Mouse (Mus musculus) embryonic fibroblast, embryonic 13.5 days (primary cell): ENCODE results near the gene Gbx2. TPM values are rescaled to one million over a fixed set of nuclear protein-coding genes. Genes with fewer than 3 reads are reported as not detected.

Source experiments
- H3K27ac ChIP-seq: 2 replicates; pipeline ENCODE4 v1.5.1; 2012; ENCODE audit warnings: low read length, control low read depth, inconsistent platforms; ENCODE audit not compliant: insufficient read depth
- H3K4me1 ChIP-seq: 2 replicates; pipeline ENCODE4 v1.6.1; 2011; ENCODE audit warnings: low read length; ENCODE audit not compliant: control insufficient read depth, insufficient read depth
- H3K4me3 ChIP-seq: 2 replicates; pipeline ENCODE4 v1.5.1; 2011; ENCODE audit warnings: mild to moderate bottlenecking, control low read depth, low read length; ENCODE audit not compliant: insufficient read depth
- CTCF ChIP-seq: IDR thresholded peaks from 2 replicates; pipeline ENCODE4 v1.5.1; 2011; ENCODE audit warnings: mild to moderate bottlenecking, control low read depth, low read length, moderate library complexity, borderline replicate concordance; ENCODE audit not compliant: insufficient read depth
- POLR2A ChIP-seq: IDR thresholded peaks from 2 replicates; pipeline ENCODE4 v1.6.1; 2011; ENCODE audit warnings: low read depth, mild to moderate bottlenecking, control low read depth, low read length, moderate library complexity
- polyA plus RNA-seq: library from polyadenylated mRNA; stranded (reverse); fragments of >200 nt; gene quantifications from 2 replicates; pipeline ENCODE4 v1.2.4, GENCODE M21; 2011; ENCODE audit warnings: low read depth; ENCODE audit not compliant: missing spikeins, insufficient read length

The Gbx2 gene
- polyA plus RNA-seq, 1 experiment = not detected

DNA sequence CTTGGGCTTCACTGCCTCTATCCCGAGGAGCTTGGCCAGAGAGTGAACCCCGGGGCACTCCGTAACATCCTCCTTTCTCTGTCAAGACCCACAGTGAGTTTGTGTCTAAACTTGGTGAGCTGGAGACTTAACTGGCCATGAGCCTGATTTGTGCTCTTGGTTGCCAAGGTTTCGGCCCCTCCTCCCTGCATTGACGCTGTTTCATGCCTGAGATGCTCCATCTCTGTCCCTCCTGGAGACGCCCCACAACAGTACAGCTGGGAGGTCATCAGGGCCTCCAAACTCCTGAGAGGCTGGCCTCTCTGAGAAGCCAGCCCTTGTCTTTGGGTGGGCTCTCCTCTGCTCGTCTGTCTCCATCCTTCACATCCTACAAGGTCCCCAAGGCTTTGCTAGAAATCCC is 38.7 kb downstream of the Gbx2 start:
- Histone ChIP-seq H3K27ac (no peak overlapping the region), H3K4me3 (no peak overlapping the region), H3K4me1 (no peaks in the 10 kb centered on the region)
- TF ChIP-seq POLR2A (no peak), CTCF (no peak)

DNA sequence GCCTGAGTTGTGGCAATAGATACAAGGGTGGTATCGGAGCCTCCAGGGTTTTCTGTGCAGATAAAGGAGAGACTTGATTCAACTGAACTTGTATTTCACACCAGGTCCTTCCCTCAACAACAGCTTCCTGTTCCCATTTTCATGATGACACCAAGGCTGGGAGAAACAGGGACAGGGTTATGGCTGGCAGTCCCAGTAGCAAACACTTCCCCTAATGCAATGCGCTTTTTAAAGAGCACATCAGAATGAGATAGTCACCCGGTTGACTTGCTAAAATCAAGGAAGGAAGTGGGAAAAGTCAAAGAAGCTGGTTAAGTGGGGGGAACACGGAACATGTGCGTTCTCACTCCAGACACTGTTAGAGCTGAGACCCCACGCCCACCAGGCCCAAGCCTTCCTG is 39.6 kb downstream of the Gbx2 start:
- Histone ChIP-seq H3K4me1 (no peaks in the 10 kb centered on the region), H3K4me3 (no peak overlapping the region), H3K27ac (no peak overlapping the region)
- no peak for TF ChIP-seq POLR2A
- no peak for TF ChIP-seq CTCF

GRCm38 (mm10) chr1:89885696-89886095 is 45.3 kb downstream of the Gbx2 start:
- no peak overlapping the region for H3K4me3 ChIP-seq

DNA sequence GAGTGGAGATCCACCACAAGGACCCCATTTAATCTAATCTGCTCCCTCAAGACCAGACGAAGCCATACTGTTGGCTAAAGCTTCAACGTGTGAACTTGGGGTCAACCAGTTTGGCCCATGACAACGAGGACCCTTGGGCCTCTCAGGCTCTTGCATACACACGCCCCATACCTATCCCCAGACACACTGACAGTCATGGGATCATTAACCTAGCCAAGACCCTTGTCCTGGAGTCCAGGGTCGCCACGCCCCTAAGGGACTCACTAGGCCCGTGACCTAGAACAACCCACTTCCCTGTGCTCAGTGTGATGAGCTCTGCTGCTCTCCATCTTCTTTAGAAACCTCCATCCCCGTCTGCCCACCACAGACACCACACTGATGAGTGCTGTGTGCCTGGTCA is 46.6 kb downstream of the Gbx2 start:
- TF ChIP-seq CTCF (no peak), POLR2A (no peak)
- no peaks in the 10 kb centered on the region for H3K4me1 ChIP-seq
- no peak overlapping the region for H3K4me3 ChIP-seq
- H3K27ac ChIP-seq = no peak overlapping the region

More at GRCm38 (mm10) chr1:89885696-89886095, 45.3 kb downstream of the Gbx2 start:
- TF ChIP-seq POLR2A (no peak), CTCF (no peak)
- no peaks in the 10 kb centered on the region for H3K4me1 ChIP-seq
- H3K27ac ChIP-seq = no peak overlapping the region

DNA sequence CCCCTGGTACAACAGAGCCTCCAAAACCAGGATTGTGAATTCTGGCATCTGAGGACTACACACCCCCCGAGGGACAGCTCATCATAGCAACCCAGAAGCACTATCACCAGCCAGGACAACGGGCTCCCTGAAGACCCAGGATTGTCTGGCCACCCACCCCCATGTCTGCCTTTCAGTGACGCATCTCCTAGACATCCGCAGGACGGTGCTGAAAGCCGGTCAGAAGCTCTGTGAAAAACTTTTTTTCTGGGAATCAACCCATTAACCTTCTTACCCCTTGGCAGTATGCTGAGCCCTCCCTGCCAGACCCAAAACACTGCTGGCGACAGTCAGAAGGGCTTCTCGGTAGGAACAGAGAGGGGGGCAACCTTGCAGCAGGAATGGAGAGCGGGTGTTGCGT is 50.1 kb downstream of the Gbx2 start:
- H3K4me1 ChIP-seq = 0 out of 2 replicates have a peak, but pooled peaks cover 2% of the 10 kb centered on the region
- H3K27ac ChIP-seq = no peak overlapping the region
- TF ChIP-seq POLR2A (no peak), CTCF (no peak)
- H3K4me3 ChIP-seq = no peak overlapping the region

- TF ChIP-seq CTCF (no peak), POLR2A (no peak)
- Histone ChIP-seq H3K27ac (no peak overlapping the region), H3K4me1 (0 out of 2 replicates have a peak, but pooled peaks cover 2% of the 10 kb centered on the region)
Measured at GRCm38 (mm10) chr1:89880193-89880592, 50.8 kb downstream of the Gbx2 start.

DNA sequence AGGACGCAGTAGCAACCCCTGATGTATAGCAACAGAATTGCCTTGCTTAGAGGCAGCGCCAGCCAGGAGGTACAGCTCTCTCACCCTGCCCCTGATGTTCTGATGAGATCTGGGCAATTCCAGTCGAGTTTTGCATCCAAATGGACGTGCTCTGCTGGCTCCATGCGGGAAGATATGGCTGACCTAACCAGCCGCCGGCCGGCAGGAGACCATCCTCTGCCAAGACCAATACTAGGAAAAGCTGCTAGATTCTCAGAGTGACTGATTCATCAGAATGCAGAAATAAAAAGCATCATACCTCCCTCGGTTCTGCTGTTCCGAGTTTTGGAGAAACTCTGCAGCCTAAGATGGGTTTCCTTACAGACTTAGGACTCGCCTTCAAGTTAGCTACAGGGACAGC is 52.5 kb downstream of the Gbx2 start:
- Histone ChIP-seq H3K27ac (no peak overlapping the region), H3K4me1 (0 out of 2 replicates have a peak, but pooled peaks cover 2% of the 10 kb centered on the region), H3K4me3 (no peak overlapping the region)
- TF ChIP-seq POLR2A (no peak), CTCF (no peak)

More at GRCm38 (mm10) chr1:89880193-89880592, 50.8 kb downstream of the Gbx2 start:
- no peak overlapping the region for H3K4me3 ChIP-seq

Other genes with a start within 250 kb of the Gbx2 start
- not detected in 2 replicates for gene Asb18, start 83.5 kb upstream of the Gbx2 start, polyA plus RNA-seq
- gene Iqca, start 222.2 kb upstream of the Gbx2 start, polyA plus RNA-seq = not detected in 2 replicates